Mouse (Mus musculus): ENCODE data around the gene Rhou.

DNA sequence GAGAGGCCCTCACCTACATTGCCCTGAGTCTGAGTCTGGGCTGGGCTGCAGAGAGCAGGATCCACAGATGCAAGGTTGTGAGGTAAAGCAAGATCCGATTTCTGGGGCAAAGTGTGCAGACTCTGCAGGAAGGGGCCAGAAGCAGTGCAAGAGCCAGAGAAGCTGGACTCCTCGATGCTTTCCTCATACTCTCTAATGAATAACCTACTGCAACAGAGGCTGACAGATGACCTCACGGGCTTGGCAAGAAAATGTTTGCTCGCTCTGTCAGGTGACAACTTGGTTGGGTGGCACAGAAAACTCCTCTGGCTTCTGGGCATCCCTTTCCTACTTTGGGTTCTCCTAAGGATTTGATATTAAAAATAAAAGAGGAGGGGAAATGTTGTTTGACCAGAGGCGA lies 51.6 kb downstream of the Rhou start:
- TF ChIP-seq CTCF (IDR thresholded peaks at IDR 0.05; ENCODE audit: low read depth): no peak
- no peak for TF ChIP-seq EP300 (IDR thresholded peaks at IDR 0.05; ENCODE audit: low read depth)
